Mouse (Mus musculus) embryonic fibroblast, embryonic 13.5 days (primary cell): ENCODE measurements around the gene Alkbh1.

Experiments
- CTCF ChIP-seq: IDR thresholded peaks from 2 replicates; pipeline ENCODE4 v1.5.1; 2011; ENCODE audit warnings: mild to moderate bottlenecking, control low read depth, low read length, moderate library complexity, borderline replicate concordance; ENCODE audit not compliant: insufficient read depth
- POLR2A ChIP-seq: IDR thresholded peaks from 2 replicates; pipeline ENCODE4 v1.6.1; 2011; ENCODE audit warnings: low read depth, mild to moderate bottlenecking, control low read depth, low read length, moderate library complexity

GRCm38 (mm10) chr12:87410999-87411398 is 32.8 kb downstream of the Alkbh1 start:
- TF ChIP-seq POLR2A (no peak), CTCF (no peak)
